In genomic region chr13:89603336-89603735, GRCm38 (mm10) we compare ENCODE assay signal across 18 mouse cellular contexts.
"Had no signal": no experiment of that assay in that cellular context is flagged by ENCODE, and none has a peak within 500 bp of the region (broad histone marks: within the 10 kb centered on the region; RNA-seq: fewer than 3 reads in every experiment).

No protein-coding gene starts in this region.

- H3K36me3 ChIP-seq: midbrain, embryonic 10.5 days; midbrain, embryonic 12.5 days; neural tube, embryonic 13.5 days; neural tube, embryonic 15.5 days had no signal

- H3K9ac ChIP-seq: lung, embryonic 14.5 days; midbrain, embryonic 12.5 days; neural tube, embryonic 13.5 days; neural tube, embryonic 15.5 days had no signal

- H3K27ac ChIP-seq: midbrain, embryonic 10.5 days; midbrain, embryonic 12.5 days; neural tube, embryonic 13.5 days; neural tube, embryonic 15.5 days had no signal

- H3K4me3 ChIP-seq: midbrain, embryonic 10.5 days; midbrain, embryonic 12.5 days; myocyte; neural tube, embryonic 13.5 days; neural tube, embryonic 15.5 days had no signal

- DNase-seq: lung, adult 18-20 months; lung, embryonic 14.5 days; lung, postnatal 10 days; lung, postnatal 4 days; midbrain, embryonic 14.5 days; retina, postnatal 1 day; right cerebral cortex, adult 18-20 months; right cerebral cortex, postnatal 14 days; spleen, adult 18-20 months; thymus, adult 18-20 months; thymus, postnatal 14 days; thymus, postnatal 36 days had no signal

- ATAC-seq: midbrain, embryonic 16.5 days had no signal

- H3K4me2 ChIP-seq: lung, embryonic 14.5 days; midbrain, embryonic 12.5 days; neural tube, embryonic 13.5 days; neural tube, embryonic 15.5 days had no signal

- H3K27me3 ChIP-seq: neural tube, embryonic 13.5 days; neural tube, embryonic 15.5 days had no signal

- H3K9me3 ChIP-seq: midbrain, embryonic 10.5 days; midbrain, embryonic 12.5 days; neural tube, embryonic 13.5 days; neural tube, embryonic 15.5 days had no signal

- H3K4me1 ChIP-seq: midbrain, embryonic 10.5 days; midbrain, embryonic 12.5 days; neural tube, embryonic 13.5 days; neural tube, embryonic 15.5 days had no signal
